In genomic region chr2:116019959-116020358, GRCm38 (mm10) we compare ENCODE assay signal across 10 mouse cellular contexts. TPM values are rescaled to one million over a fixed set of nuclear protein-coding genes. Genes with fewer than 3 reads are reported as not detected.
A peak's percentile ranks its signal among the peaks of the same experiment; 100 is the strongest.
DNase-seq lines count a peak whose midpoint lies in the region; ATAC-seq and TF ChIP-seq lines count a peak whose summit lies in the region.
"Had no signal": no experiment of that assay in that cellular context is flagged by ENCODE, and none has a peak within 500 bp of the region (broad histone marks: within the 10 kb centered on the region; RNA-seq: fewer than 3 reads in every experiment).

No protein-coding gene starts in this region.

- TF ChIP-seq CTCF in midbrain, postnatal 0 days (IDR thresholded peaks at IDR 0.05): no peak

- no peaks in the 10 kb centered on the region for H3K9me3 ChIP-seq in heart, embryonic 11.5 days (replicated peaks; ENCODE audit: control insufficient read depth, low read length)
- H3K9me3 ChIP-seq in embryonic facial prominence, embryonic 11.5 days (replicated peaks; ENCODE audit: control insufficient read depth, low read length): no peaks in the 10 kb centered on the region
- no peaks in the 10 kb centered on the region for H3K9me3 ChIP-seq in hindbrain, embryonic 14.5 days (ENCODE audit: control insufficient read depth, low read length)
- no peaks in the 10 kb centered on the region for H3K9me3 ChIP-seq in midbrain, postnatal 0 days (ENCODE audit: low read length)

- H3K4me3 ChIP-seq in heart, embryonic 11.5 days (ENCODE audit: low read depth, low read length): no peak overlapping the region
- no peak overlapping the region for H3K4me3 ChIP-seq in embryonic facial prominence, embryonic 11.5 days (ENCODE audit: low read depth, low read length)
- H3K4me3 ChIP-seq in hindbrain, embryonic 14.5 days (replicated peaks; ENCODE audit: low read length): no peak overlapping the region
- no peak overlapping the region for H3K4me3 ChIP-seq in midbrain, postnatal 0 days (ENCODE audit: low read depth, low read length)

- H3K9ac ChIP-seq in heart, embryonic 11.5 days (ENCODE audit: low read depth, low read length): no peak overlapping the region
- H3K9ac ChIP-seq in embryonic facial prominence, embryonic 11.5 days (replicated peaks; ENCODE audit: low read length): no peak overlapping the region
- peak overlapping the region; percentile 57 for H3K9ac ChIP-seq in hindbrain, embryonic 14.5 days
- no peak overlapping the region for H3K9ac ChIP-seq in midbrain, postnatal 0 days (replicated peaks; ENCODE audit: low read length, poor library complexity, severe bottlenecking)

- no peaks in the 10 kb centered on the region for H3K27me3 ChIP-seq in heart, embryonic 11.5 days (ENCODE audit: control insufficient read depth, insufficient read depth, low read length)
- no peaks in the 10 kb centered on the region for H3K27me3 ChIP-seq in embryonic facial prominence, embryonic 11.5 days (ENCODE audit: control insufficient read depth, insufficient read depth, low read length)
- H3K27me3 ChIP-seq in hindbrain, embryonic 14.5 days (ENCODE audit: control insufficient read depth, insufficient read depth, low read length): no peaks in the 10 kb centered on the region
- H3K27me3 ChIP-seq in midbrain, postnatal 0 days (ENCODE audit: insufficient read depth, low read length): no peaks in the 10 kb centered on the region

- DNase-seq in heart, adult 9 months (ENCODE audit: low spot score in 2 of 2): no peak
- DNase-seq in embryonic facial prominence, embryonic 11.5 days (ENCODE audit: low spot score): peak; percentile 54
- DNase-seq in hindbrain, embryonic 14.5 days (ENCODE audit: low spot score): no peak
- DNase-seq in midbrain, postnatal 0 days (ENCODE audit: low spot score): peak; percentile 55
- no peak for DNase-seq in lung, postnatal 10 days
- DNase-seq in left cerebral cortex, adult 8-10 months (ENCODE audit: low spot score in 2 of 2): no peak
- no peak for DNase-seq in cerebellum, adult 9-11 months

- H3K4me1 ChIP-seq in heart, embryonic 11.5 days (ENCODE audit: control insufficient read depth, insufficient read depth, low read length): peaks cover 20% of the 10 kb centered on the region
- peaks cover 3% of the 10 kb centered on the region; the same call in 1 of the 2 replicates for H3K4me1 ChIP-seq in embryonic facial prominence, embryonic 11.5 days (ENCODE audit: control insufficient read depth, insufficient read depth, low read length)
- H3K4me1 ChIP-seq in hindbrain, embryonic 14.5 days (replicated peaks; ENCODE audit: control insufficient read depth, insufficient read depth, low read length): peaks cover 39% of the 10 kb centered on the region
- peaks cover 6% of the 10 kb centered on the region; the same call in 1 of the 2 replicates for H3K4me1 ChIP-seq in midbrain, postnatal 0 days (ENCODE audit: insufficient read depth, low read length)

- H3K27ac ChIP-seq in heart, embryonic 11.5 days (ENCODE audit: low read depth, low read length): peak overlapping the region; percentile 17; the same call in 1 of the 2 replicates
- peak overlapping the region; percentile 63; the same call in 1 of the 2 replicates for H3K27ac ChIP-seq in embryonic facial prominence, embryonic 11.5 days (replicated peaks; ENCODE audit: low read depth, low read length)
- H3K27ac ChIP-seq in hindbrain, embryonic 14.5 days: peak overlapping the region; percentile 73
- peak overlapping the region; percentile 49 for H3K27ac ChIP-seq in midbrain, postnatal 0 days (ENCODE audit: low read depth, low read length)

- no peak for ATAC-seq in heart, embryonic 11.5 days (replicated peaks; ENCODE audit: insufficient number of reproducible peaks, low FRiP score, low TSS enrichment)
- peak; percentile 25; the same call in 1 of the 2 replicates for ATAC-seq in embryonic facial prominence, embryonic 11.5 days (replicated peaks; ENCODE audit: insufficient number of reproducible peaks, low FRiP score, low TSS enrichment, low read depth)
- peak; percentile 57 for ATAC-seq in hindbrain, embryonic 14.5 days (ENCODE audit: low FRiP score)
- ATAC-seq in midbrain, postnatal 0 days (ENCODE audit: low FRiP score): peak; percentile 42; the same call in 1 of the 2 replicates
- ATAC-seq: inflammation-experienced regulatory T-cells, adult 6 months had no signal

- no peak overlapping the region for H3K4me2 ChIP-seq in heart, embryonic 11.5 days
- H3K4me2 ChIP-seq in embryonic facial prominence, embryonic 11.5 days (ENCODE audit: low read depth, low read length): no peak overlapping the region
- peak overlapping the region; percentile 38 for H3K4me2 ChIP-seq in hindbrain, embryonic 14.5 days (replicated peaks)
- H3K4me2 ChIP-seq in midbrain, postnatal 0 days (ENCODE audit: low read depth, low read length, poor library complexity, severe bottlenecking): 0 out of 2 replicates have a peak overlapping the region, but pooled peaks have one; percentile 16

- H3K36me3 ChIP-seq in heart, embryonic 11.5 days (ENCODE audit: control insufficient read depth, insufficient read depth, low read length): peaks cover 5% of the 10 kb centered on the region; the same call in 1 of the 2 replicates
- no peaks in the 10 kb centered on the region for H3K36me3 ChIP-seq in embryonic facial prominence, embryonic 11.5 days (replicated peaks; ENCODE audit: control insufficient read depth, insufficient read depth, low read depth, low read length)
- H3K36me3 ChIP-seq in hindbrain, embryonic 14.5 days (replicated peaks; ENCODE audit: control insufficient read depth, insufficient read depth): peaks cover 3% of the 10 kb centered on the region
- no peaks in the 10 kb centered on the region for H3K36me3 ChIP-seq in midbrain, postnatal 0 days (ENCODE audit: insufficient read depth, low read length)

- WGBS in heart, embryonic 11.5 days (ENCODE audit: insufficient replicate concordance): 58% methylated on average over 9 of the region's 9 CpGs
- WGBS in embryonic facial prominence, embryonic 11.5 days: 18% methylated on average over 9 of the region's 9 CpGs
- WGBS in hindbrain, embryonic 14.5 days: 7% methylated on average over 9 of the region's 9 CpGs
- 11% methylated on average over 9 of the region's 9 CpGs for WGBS in midbrain, postnatal 0 days

RNA-seq across cellular contexts. Expression of gene Meis2, which starts 45.7 kb away (rescaled TPM):
- polyA plus RNA-seq in heart, embryonic 11.5 days (2014; fragmentation: Nextera tagmentation; extraction: Ambion mirVana): 50.5 and 59.8 TPM in 2 replicates
- 58.8 and 65.3 TPM in 2 replicates for polyA plus RNA-seq in embryonic facial prominence, embryonic 11.5 days (2014; fragmentation: Nextera tagmentation; extraction: Ambion mirVana)
- 136 and 159 TPM in 2 replicates for polyA plus RNA-seq in hindbrain, embryonic 14.5 days (2014; fragmentation: Nextera tagmentation; extraction: Ambion mirVana)
- total RNA-seq in midbrain, postnatal 0 days (2014; rRNA removed): 121 and 147 TPM in 2 replicates
- polyA plus RNA-seq in midbrain, postnatal 0 days (2015; fragmentation: Nextera tagmentation; extraction: Ambion mirVana): 52.1 and 58.3 TPM in 2 replicates
- total RNA-seq in left cerebral cortex, adult 8-10 months (2022): 100 to 1,000 TPM; 141 to 190 (median 171) TPM
- total RNA-seq: megakaryocyte, adult 5-6 weeks had no signal

Comparison
In these comparisons a context has a peak if more than half of its experiments do, and no peak if none do; other contexts are left out.
1. H3K27ac ChIP-seq: peak in every context shown above with its lines; median percentile 73 in hindbrain, embryonic 14.5 days; 63 in embryonic facial prominence, embryonic 11.5 days; 49 in midbrain, postnatal 0 days; 17 in heart, embryonic 11.5 days.
2. H3K4me2 ChIP-seq: peak in hindbrain, embryonic 14.5 days (single experiment) and midbrain, postnatal 0 days (single experiment); none in heart, embryonic 11.5 days (single experiment) and embryonic facial prominence, embryonic 11.5 days (single experiment).
3. DNase-seq: peak in embryonic facial prominence, embryonic 11.5 days (single experiment) and midbrain, postnatal 0 days (single experiment); none in heart, adult 9 months (0 of 2), hindbrain, embryonic 14.5 days (single experiment), lung, postnatal 10 days (single experiment), left cerebral cortex, adult 8-10 months (0 of 2) and cerebellum, adult 9-11 months (single experiment).